Comparison of ENCODE assay signal across 20 mouse cellular contexts in the genomic region with DNA sequence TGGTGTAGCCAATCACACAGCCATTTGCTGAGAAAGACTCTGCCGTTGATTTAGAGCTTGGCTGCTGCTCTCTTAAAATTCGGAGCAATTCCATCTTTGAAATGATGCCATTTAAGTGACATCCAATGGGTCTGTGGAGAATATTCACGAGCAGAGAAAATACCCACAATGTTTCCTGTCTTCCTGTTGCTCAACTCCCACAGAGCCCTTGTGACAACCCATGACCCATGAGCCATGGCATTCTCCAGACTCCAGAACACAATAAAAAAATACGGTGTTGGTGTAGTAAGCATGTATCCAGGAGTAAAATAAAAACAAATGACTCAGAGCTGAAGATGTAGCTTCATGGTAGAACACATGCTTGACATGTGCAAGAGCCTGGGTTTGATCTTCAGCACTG.
"Had no signal": no experiment of that assay in that cellular context is flagged by ENCODE, and none has a peak within 500 bp of the region (broad histone marks: within the 10 kb centered on the region; RNA-seq: fewer than 3 reads in every experiment).

No protein-coding gene starts in this region.

- ATAC-seq: liver, postnatal 0 days; lung, postnatal 0 days; midbrain, embryonic 16.5 days had no signal

- H3K9me3 ChIP-seq: lung, embryonic 15.5 days; midbrain, embryonic 10.5 days; midbrain, embryonic 12.5 days; neural tube, embryonic 13.5 days; neural tube, embryonic 15.5 days; stomach, embryonic 15.5 days had no signal

- H3K27me3 ChIP-seq: lung, embryonic 15.5 days; midbrain, embryonic 12.5 days; neural tube, embryonic 13.5 days; neural tube, embryonic 15.5 days; stomach, embryonic 15.5 days had no signal

- DNase-seq: liver, postnatal 0 days; lung, adult 2 months; lung, postnatal 14 days; lung, postnatal 36 days; midbrain, embryonic 14.5 days; right cerebral cortex, postnatal 14 days; thymus, adult 18-20 months; thymus, postnatal 14 days; thymus, postnatal 36 days had no signal

- H3K4me2 ChIP-seq: lung, embryonic 15.5 days; midbrain, embryonic 12.5 days; neural tube, embryonic 13.5 days; neural tube, embryonic 15.5 days; stomach, embryonic 15.5 days had no signal

- H3K36me3 ChIP-seq: lung, embryonic 15.5 days; midbrain, embryonic 10.5 days; midbrain, embryonic 12.5 days; neural tube, embryonic 13.5 days; neural tube, embryonic 15.5 days; stomach, embryonic 15.5 days had no signal

- H3K4me3 ChIP-seq: lung, embryonic 15.5 days; midbrain, embryonic 10.5 days; midbrain, embryonic 12.5 days; myocyte; neural tube, embryonic 13.5 days; neural tube, embryonic 15.5 days; stomach, embryonic 15.5 days had no signal

- H3K9ac ChIP-seq: liver, postnatal 0 days; lung, embryonic 15.5 days; midbrain, embryonic 12.5 days; neural tube, embryonic 13.5 days; neural tube, embryonic 15.5 days; stomach, embryonic 15.5 days had no signal

- H3K27ac ChIP-seq: lung, embryonic 15.5 days; macrophage; midbrain, embryonic 10.5 days; midbrain, embryonic 12.5 days; neural tube, embryonic 13.5 days; neural tube, embryonic 15.5 days; stomach, embryonic 15.5 days; stomach, postnatal 0 days had no signal

- H3K4me1 ChIP-seq: lung, embryonic 15.5 days; midbrain, embryonic 10.5 days; midbrain, embryonic 12.5 days; stomach, embryonic 15.5 days had no signal
